Mouse (Mus musculus) large intestine, adult 2 months (tissue): Measurements from ENCODE around the gene Marveld1. TPM values are rescaled to one million over a fixed set of nuclear protein-coding genes. Genes with fewer than 3 reads are reported as not detected.

Source experiments
- DNase-seq: peaks from one replicate; pipeline ENCODE4 v3.0.0-alpha.2; 2012; ENCODE audit warnings: low read depth, low spot score
- WGBS: fragments of 180-500 bp; shearing (Covaris S2); methylation state at CpG from one replicate; pipeline ENCODE4 v1.1.7; 2018; 5-methylcytosine and 5-hydroxymethylcytosine counted together
- polyA plus RNA-seq: library from polyadenylated mRNA; depleted of rRNA; stranded (reverse); fragments of >200 nt; gene quantifications from 2 replicates; pipeline ENCODE4 v1.2.3, GENCODE M21; 2012; rRNA removed

The Marveld1 gene
- 41.8 and 46.9 TPM in 2 replicates for polyA plus RNA-seq

- no peak for DNase-seq
- WGBS: under 1% methylated on average over 51 of the region's 57 CpGs
Measured at GRCm38 (mm10) chr19:42147170-42147768, at the start of gene Marveld1. Marveld1 (plus strand) TSS chr19:42147400.

GRCm38 (mm10) chr19:42099406-42099805 is 47.8 kb upstream of the Marveld1 start:
- 70% methylated on average over 3 of the region's 3 CpGs for WGBS
- no peak for DNase-seq

GRCm38 (mm10) chr19:42104681-42105080 is 42.5 kb upstream of the Marveld1 start:
- 92% methylated on average over 9 of the region's 9 CpGs for WGBS
- no peak for DNase-seq

- DNase-seq: no peak
- 81% methylated on average over 4 of the region's 4 CpGs for WGBS
Measured at GRCm38 (mm10) chr19:42115783-42116335, 31.3 kb upstream of the Marveld1 start.

GRCm38 (mm10) chr19:42118142-42118541 is 29.1 kb upstream of the Marveld1 start:
- no peak for DNase-seq
- WGBS: 92% methylated on average over 9 of the region's 9 CpGs

GRCm38 (mm10) chr19:42118596-42118995 is 28.6 kb upstream of the Marveld1 start:
- DNase-seq: no peak
- WGBS: 62% methylated on average over 5 of the region's 5 CpGs

- 78% methylated on average over 8 of the region's 8 CpGs for WGBS
- DNase-seq: no peak
Measured at GRCm38 (mm10) chr19:42120451-42120850, 26.7 kb upstream of the Marveld1 start.

GRCm38 (mm10) chr19:42124684-42125083 is 22.5 kb upstream of the Marveld1 start:
- 89% methylated on average over 13 of the region's 13 CpGs for WGBS
- no peak for DNase-seq

GRCm38 (mm10) chr19:42125501-42126218 is 21.5 kb upstream of the Marveld1 start:
- DNase-seq: no peak
- WGBS: 85% methylated on average over 11 of the region's 11 CpGs

- no peak for DNase-seq
- WGBS: 94% methylated on average over 6 of the region's 6 CpGs
Measured at GRCm38 (mm10) chr19:42126219-42126605, 21.0 kb upstream of the Marveld1 start.

- WGBS: 66% methylated on average over 5 of the region's 5 CpGs
- no peak for DNase-seq
Measured at GRCm38 (mm10) chr19:42127024-42127423, 20.2 kb upstream of the Marveld1 start.

GRCm38 (mm10) chr19:42128052-42128740 is 19.0 kb upstream of the Marveld1 start:
- no peak for DNase-seq
- WGBS: 7% methylated on average over 23 of the region's 23 CpGs

GRCm38 (mm10) chr19:42128787-42129508 is 18.3 kb upstream of the Marveld1 start, which contains the start of gene Avpi1:
Avpi1 (minus strand) TSS chr19:42129059.
- under 1% methylated on average over 54 of the region's 54 CpGs for WGBS
- DNase-seq: peak; percentile 95

GRCm38 (mm10) chr19:42129509-42130293 is 17.5 kb upstream of the Marveld1 start:
- no peak for DNase-seq
- WGBS: 49% methylated on average over 14 of the region's 14 CpGs

- 54% methylated on average over 3 of the region's 3 CpGs for WGBS
- no peak for DNase-seq
Measured at GRCm38 (mm10) chr19:42130294-42130606, 16.9 kb upstream of the Marveld1 start.

- 24% methylated on average over 5 of the region's 5 CpGs for WGBS
- no peak for DNase-seq
Measured at GRCm38 (mm10) chr19:42131101-42131500, 16.1 kb upstream of the Marveld1 start.

GRCm38 (mm10) chr19:42135070-42135469 is 12.1 kb upstream of the Marveld1 start:
- DNase-seq: no peak

- DNase-seq: no peak
- 56% methylated on average over 5 of the region's 5 CpGs for WGBS
Measured at GRCm38 (mm10) chr19:42136126-42136525, 11.1 kb upstream of the Marveld1 start.

- no peak for DNase-seq
- WGBS: 91% methylated on average over 4 of the region's 4 CpGs
Measured at GRCm38 (mm10) chr19:42137167-42137672, 10.0 kb upstream of the Marveld1 start.
